Mouse (Mus musculus) thymus, postnatal 0 days (tissue): Measurements from ENCODE around the gene Klf5. TPM values are rescaled to one million over a fixed set of nuclear protein-coding genes. Genes with fewer than 3 reads are reported as not detected.
A peak's percentile ranks its signal among the peaks of the same experiment; 100 is the strongest.

Source experiments
- DNase-seq: peaks from one replicate; pipeline ENCODE4 v3.0.0-alpha.2; 2015; ENCODE audit warnings: low spot score
- polyA plus RNA-seq: library from polyadenylated mRNA; unstranded; fragments of >200 nt; fragmentation: Nextera tagmentation; extraction: Ambion mirVana; gene quantifications from 2 replicates; pipeline ENCODE4 v1.2.1, GENCODE M21; 2015

The Klf5 gene
- polyA plus RNA-seq = 1.6 and 2.3 TPM in 2 replicates

DNA sequence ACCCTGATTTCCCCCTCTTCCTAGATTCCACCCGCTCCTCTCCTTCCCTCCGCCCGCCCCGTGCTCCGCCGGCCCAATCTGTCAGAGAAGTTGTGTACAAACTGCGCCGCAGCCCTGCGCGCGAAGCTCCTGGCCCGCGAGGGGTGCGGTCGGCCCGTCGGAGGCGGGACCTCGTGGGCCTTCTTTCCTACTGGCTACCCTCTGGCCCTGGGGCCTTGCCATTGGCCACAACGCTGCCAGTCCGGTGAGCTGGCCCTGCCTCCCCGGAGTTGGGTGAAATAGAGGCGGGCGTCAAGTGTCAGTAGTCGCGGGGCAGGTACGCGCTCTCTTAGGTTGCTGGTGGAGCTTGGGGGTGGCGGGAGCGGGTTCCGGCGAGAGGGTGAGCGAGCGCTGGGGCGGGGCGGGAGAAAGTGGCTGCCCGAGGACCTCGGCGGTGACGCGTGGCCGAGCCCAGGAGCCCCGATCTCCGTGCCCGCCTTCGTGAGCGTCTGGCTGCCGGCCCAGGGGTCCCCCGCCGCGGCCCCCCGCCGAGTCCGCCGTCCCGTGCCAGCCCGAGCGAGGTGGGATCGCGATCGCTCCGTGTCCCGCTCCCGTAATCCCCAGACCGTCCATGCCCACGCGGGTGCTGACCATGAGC is at the start of gene Klf5:
TSS of gene Klf5 (plus strand) at position 307 of the 637 bp plus-strand sequence.
- DNase-seq = peak; percentile 80

- no peak for DNase-seq
Observed at GRCm38 (mm10) chr14:99262026-99262425, 36.5 kb upstream of the Klf5 start.

- no peak for DNase-seq
Observed at GRCm38 (mm10) chr14:99263816-99264215, 34.7 kb upstream of the Klf5 start.

DNA sequence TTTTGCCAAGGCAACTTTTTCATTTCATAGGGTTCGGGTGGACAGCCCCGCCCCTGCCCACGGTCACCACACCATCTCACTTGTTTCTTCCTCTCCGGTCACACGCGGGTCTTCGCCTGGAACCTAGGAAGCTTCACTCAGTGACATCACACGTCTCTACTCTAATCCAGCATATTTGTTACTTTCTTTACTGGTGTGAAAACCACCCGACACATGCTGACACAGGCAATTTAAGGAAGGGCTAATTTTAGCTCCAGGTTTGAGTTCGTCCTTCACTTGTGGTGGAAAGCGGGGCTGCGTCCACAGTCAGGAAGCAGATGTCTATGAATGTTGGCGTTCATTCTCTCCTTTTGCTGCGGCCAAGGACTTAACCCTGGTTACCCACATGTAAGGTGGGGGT is 32.7 kb upstream of the Klf5 start:
- DNase-seq = no peak

- DNase-seq = no peak
Observed at GRCm38 (mm10) chr14:99266749-99267148, 31.7 kb upstream of the Klf5 start.

DNA sequence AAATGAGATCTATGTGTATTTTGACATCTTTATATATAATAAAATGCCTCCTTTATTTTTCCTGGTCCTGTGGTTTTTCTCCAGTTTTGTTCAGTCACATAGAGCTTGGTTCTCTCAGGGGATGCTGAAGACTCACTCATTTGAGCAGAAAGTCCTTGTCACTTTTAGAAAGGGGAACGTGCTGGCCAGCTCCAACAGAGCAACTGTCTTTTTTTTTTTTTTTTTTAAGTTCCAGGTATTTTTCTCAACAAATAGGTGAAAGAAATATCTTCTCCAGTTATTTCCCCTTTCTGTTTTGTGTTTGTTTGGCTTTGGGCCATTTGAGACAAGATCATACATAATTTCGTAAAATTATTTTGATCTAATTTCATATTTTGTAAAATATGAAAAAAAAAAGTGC is 24.4 kb upstream of the Klf5 start:
- DNase-seq = no peak

GRCm38 (mm10) chr14:99275827-99276226 is 22.7 kb upstream of the Klf5 start:
- no peak for DNase-seq

DNA sequence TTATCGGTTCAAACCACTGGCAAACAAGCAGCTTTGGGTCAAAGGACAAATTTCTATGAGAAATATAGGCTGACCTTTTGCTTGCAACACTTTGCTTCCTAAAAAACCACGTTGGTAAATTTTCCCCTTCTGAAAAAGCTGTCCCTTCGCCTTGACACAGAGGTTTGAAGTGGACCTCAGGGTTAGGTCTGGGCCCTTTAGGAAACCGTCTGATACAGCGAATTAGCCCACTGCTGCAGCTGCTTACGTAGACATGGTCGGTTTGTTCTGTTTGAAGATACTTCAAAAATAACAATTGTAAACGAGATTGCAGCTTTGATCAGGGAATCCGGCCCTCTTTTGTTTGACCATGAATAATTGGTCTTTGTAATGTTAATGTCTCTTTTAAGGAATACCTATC is 20.2 kb upstream of the Klf5 start:
- DNase-seq = no peak

DNA sequence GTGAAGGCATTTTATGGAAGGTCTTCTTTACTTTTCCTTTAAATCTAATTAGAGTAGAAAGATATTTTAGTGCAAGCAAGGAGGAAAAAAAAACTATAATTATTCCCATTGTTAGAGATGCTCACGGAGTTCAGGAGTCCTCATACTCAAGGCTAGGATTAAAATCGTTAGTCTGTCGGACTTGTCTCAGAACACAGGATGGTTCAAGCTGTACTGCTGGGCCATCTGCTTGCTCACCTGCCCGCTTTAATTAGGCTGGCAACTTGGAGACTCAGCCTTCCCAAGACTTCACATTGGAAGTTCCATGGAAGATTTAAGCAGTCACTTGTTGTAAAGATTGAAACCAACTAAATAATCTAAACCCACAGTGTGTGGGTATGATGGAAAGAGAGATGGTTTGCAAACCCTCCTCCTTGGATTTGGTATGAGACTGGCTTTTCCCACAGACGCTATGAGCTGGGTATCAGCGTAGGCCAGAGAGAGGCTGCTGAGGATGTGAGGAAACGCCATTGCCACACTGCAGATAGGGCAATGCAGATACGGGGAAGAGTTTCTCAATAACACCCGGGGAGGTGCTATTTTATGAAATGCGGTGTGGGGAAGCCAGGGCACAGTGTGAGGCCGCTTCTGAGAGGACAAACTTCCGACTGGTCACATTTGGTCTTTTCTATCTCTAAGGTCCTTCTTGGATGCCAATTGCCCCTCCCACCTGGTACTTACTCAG is 19.6 kb upstream of the Klf5 start:
- no peak for DNase-seq

DNA sequence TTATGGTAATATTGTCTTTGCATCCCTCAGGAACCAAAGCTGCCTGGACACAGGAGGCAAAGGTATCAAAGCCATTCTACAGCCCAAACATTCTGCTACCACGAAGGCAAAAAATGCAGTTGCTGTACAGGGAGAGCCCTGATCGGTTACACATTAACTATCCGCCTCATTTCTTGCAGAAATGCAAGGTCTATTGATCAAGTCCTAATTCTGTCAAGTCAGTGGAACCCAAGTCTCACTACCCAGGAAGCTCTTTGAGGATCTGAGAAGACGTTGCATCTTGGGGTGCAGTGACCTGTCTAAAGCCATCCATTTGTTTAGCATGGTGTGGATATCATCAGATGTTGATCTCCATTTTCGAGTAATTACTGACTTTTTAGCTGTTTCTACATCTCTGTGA is 18.1 kb upstream of the Klf5 start:
- no peak for DNase-seq

GRCm38 (mm10) chr14:99280825-99281433 is 17.6 kb upstream of the Klf5 start:
- DNase-seq = no peak

- no peak for DNase-seq
Observed at GRCm38 (mm10) chr14:99285486-99285885, 13.0 kb upstream of the Klf5 start.

- no peak for DNase-seq
Observed at GRCm38 (mm10) chr14:99292176-99292575, 6.3 kb upstream of the Klf5 start.

DNA sequence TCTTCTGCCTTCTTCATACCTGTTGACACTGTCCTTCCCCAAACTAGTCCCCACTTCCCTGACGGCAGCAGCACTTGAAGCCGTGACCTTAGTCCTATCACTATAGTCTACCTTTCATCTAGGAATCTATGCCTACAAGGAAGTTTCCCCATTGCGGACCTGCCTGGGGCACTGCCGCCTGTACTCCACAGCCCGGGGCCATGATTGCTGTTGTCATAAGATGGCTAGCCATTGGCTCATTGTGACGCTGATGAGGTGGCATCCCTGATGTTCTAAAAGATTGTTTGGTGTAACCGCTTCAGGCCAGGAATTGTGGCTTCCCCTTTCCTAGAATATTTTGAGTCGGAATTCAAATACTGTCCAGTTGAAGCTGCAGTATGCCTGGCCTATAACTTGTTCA is 4.1 kb upstream of the Klf5 start:
- no peak for DNase-seq

- DNase-seq = no peak
Observed at GRCm38 (mm10) chr14:99295606-99296341, 2.7 kb upstream of the Klf5 start.

GRCm38 (mm10) chr14:99299022-99299481 is 561 bp downstream of the Klf5 start:
- peak; percentile 9 for DNase-seq

- DNase-seq = no peak
Observed at GRCm38 (mm10) chr14:99299701-99300191, 1.3 kb downstream of the Klf5 start.

DNA sequence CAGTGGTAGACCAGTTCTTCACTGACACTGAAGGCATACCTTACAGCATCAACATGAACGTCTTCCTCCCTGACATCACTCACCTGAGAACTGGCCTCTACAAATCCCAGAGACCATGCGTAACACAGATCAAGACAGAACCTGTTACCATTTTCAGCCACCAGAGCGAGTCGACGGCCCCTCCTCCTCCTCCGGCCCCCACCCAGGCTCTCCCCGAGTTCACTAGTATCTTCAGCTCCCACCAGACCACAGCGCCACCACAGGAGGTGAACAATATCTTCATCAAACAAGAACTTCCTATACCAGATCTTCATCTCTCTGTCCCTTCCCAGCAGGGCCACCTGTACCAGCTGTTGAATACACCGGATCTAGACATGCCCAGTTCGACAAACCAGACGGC is 3.0 kb downstream of the Klf5 start:
- DNase-seq = peak; percentile 5

DNA sequence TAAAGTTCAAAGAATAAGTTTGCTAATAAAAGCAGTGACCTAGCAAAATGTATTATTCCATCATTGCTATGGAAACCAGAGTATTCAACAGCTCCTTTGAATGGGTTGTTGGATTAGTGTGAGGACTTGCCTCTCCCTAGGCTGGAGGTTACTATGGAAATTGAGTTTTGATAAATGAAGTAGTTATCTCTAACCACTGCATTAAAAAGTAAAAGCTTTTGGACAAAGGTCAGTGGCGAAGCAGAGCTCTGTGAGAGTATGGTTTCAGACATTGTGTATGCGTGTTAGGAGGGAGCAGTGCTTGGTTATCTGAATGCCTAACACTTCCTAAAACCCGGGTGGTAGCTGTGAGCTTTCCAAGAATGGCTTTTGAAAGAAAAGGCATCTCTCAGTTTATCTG is 5.9 kb downstream of the Klf5 start:
- no peak for DNase-seq

DNA sequence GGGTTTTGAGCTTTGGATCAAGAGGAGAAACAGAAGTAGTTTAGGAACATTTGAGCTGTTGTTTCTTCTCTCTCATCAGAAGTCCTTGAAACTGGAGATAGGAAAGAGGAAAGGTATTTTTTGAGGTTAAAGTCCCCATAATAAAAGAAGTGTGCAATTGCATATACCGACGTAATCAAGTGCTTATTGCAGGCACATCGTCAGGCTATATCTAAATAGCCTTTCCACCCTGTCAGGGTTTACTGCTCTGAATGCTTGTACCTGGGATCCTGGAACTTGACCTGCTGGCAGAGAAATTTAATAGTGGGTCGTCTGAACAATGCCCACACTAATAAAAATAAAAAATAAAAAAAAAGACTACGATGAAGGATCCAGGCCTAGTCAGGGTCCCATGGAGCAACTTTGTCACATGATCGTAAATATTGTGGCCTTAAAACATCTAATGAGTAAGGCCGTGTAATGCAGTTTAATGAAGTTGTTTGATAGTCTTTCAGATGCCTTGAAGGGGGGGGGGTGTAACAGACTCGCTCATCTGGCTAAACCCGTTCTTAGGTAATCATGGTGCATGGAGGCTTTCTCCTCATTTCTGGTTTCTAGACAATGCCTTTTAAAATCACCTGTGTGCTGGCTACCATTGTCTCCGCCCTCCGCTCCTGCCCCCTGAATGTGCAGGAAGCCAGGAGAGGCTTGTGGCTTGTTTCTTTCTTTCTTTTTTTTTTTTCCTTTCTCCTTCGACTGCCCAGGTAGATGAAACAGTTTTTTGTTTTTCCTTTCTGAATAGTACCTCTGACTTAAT is 6.7 kb downstream of the Klf5 start:
- no peak for DNase-seq

DNA sequence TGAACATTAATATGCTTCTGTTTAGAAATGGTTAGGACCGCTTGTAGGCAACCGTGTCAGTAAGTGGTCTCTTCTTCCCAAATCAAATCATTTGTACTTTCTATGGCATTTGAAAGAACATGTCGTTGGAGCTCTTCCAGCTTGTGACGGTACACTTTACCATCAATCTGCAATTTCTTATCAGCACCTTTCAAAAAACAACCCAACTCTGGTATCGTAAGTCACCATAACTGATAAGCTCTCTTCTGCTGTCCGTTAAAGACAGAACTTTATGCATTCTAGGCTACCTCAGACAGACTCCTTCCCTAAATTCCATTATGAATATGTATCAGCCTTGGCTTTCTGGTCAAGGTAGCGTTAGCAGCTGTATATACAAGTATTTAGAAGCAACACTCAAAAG is 7.9 kb downstream of the Klf5 start:
- no peak for DNase-seq
